Mouse (Mus musculus) CH12.LX (cell line): Measurements from ENCODE around the gene Mfap2. TPM values are rescaled to one million over a fixed set of nuclear protein-coding genes. Genes with fewer than 3 reads are reported as not detected.

Experiments used
- DNase-seq: peaks from one replicate; pipeline ENCODE4 v3.0.0-alpha.2; 2013; ENCODE audit errors: extremely low read depth
- H3K27ac ChIP-seq: 2 replicates; pipeline ENCODE4 v1.5.1; 2012; ENCODE audit warnings: low read depth, mild to moderate bottlenecking, control low read depth, moderate library complexity; ENCODE audit not compliant: insufficient read depth
- H3K27me3 ChIP-seq: replicated peaks from 2 replicates; pipeline ENCODE3; 2012; ENCODE audit warnings: inconsistent platforms
- H3K36me3 ChIP-seq, 2 experiments: replicated peaks in 1 of 2; 2 replicates each; pipeline versions ENCODE3 to v1.6.1; 2012; ENCODE audit warnings: inconsistent platforms in 1 of 2, low read length in 1 of 2, mild to moderate bottlenecking in 1 of 2, mixed read lengths in 1 of 2, moderate library complexity in 1 of 2; ENCODE audit not compliant: control insufficient read depth in 1 of 2, insufficient read depth in 1 of 2
- H3K4me1 ChIP-seq, 2 experiments: 2 replicates each; pipeline ENCODE4 v1.6.1; 2012; ENCODE audit warnings: inconsistent platforms in 1 of 2, moderate library complexity in 1 of 2; ENCODE audit not compliant: insufficient read depth in 2 of 2, control insufficient read depth in 1 of 2
- H3K4me2 ChIP-seq: 2 replicates; pipeline ENCODE4 v1.6.1; 2012; ENCODE audit warnings: low read depth, mild to moderate bottlenecking, control low read depth; ENCODE audit not compliant: poor library complexity, insufficient read depth, severe bottlenecking
- H3K4me3 ChIP-seq, 3 experiments: fragments of 150-350 bp in 1 of 3; sonication (generic) in 1 of 3; replicated peaks in 1 of 3; 2 replicates each; pipeline versions ENCODE3 to v1.5.1; 2011 to 2012; ENCODE audit warnings: low read depth in 2 of 3, low read length in 2 of 3, mild to moderate bottlenecking in 2 of 3, moderate library complexity in 2 of 3, control low read depth in 1 of 3, improper control_type of control experiment in 1 of 3, inconsistent platforms in 1 of 3, mixed read lengths in 1 of 3; ENCODE audit not compliant: poor library complexity in 1 of 3
- H3K79me2 ChIP-seq: replicated peaks from 2 replicates; pipeline ENCODE4 v1.6.1; 2012; ENCODE audit warnings: mild to moderate bottlenecking, moderate library complexity; ENCODE audit not compliant: control insufficient read depth, poor library complexity, insufficient read depth, severe bottlenecking; ENCODE audit errors: extremely low read depth
- H3K9ac ChIP-seq: 2 replicates; pipeline ENCODE4 v1.6.1; 2012; ENCODE audit warnings: low read depth, mild to moderate bottlenecking, control low read depth, moderate library complexity; ENCODE audit not compliant: insufficient read depth
- H3K9me3 ChIP-seq: replicated peaks from 2 replicates; pipeline ENCODE3; 2012; ENCODE audit warnings: low read length, inconsistent platforms, mixed read lengths
- BHLHE40 ChIP-seq: IDR thresholded peaks from 2 replicates; pipeline ENCODE4 v1.6.1; 2011; ENCODE audit warnings: mild to moderate bottlenecking, low read depth, low read length, improper control_type of control experiment
- CTCF ChIP-seq, 2 experiments: IDR thresholded peaks in 1 of 2; conservative IDR thresholded peaks in 1 of 2; 2 replicates each; pipeline ENCODE4 v1.5.1; 2011 to 2012; ENCODE audit warnings: low read depth in 2 of 2, low read length in 2 of 2, improper control_type of control experiment in 1 of 2, inconsistent platforms in 1 of 2, mild to moderate bottlenecking in 1 of 2, moderate library complexity in 1 of 2
- ETS1 ChIP-seq: conservative IDR thresholded peaks from 2 replicates; pipeline ENCODE4 v1.6.1; 2012; ENCODE audit warnings: low read depth, mild to moderate bottlenecking, inconsistent platforms, low read length, improper control_type of control experiment, moderate library complexity
- GABPA ChIP-seq: IDR thresholded peaks from 2 replicates; pipeline ENCODE4 v1.6.1; 2012; ENCODE audit warnings: low read depth, low read length, improper control_type of control experiment, inconsistent platforms; ENCODE audit not compliant: insufficient replicate concordance
- HCFC1 ChIP-seq: IDR thresholded peaks from 2 replicates; pipeline ENCODE4 v1.6.1; 2012; ENCODE audit warnings: low read depth, mild to moderate bottlenecking, inconsistent platforms, low read length, improper control_type of control experiment
- IRF4 ChIP-seq: IDR thresholded peaks from 2 replicates; pipeline ENCODE4 v1.6.1; 2014; ENCODE audit warnings: low read depth, mild to moderate bottlenecking, inconsistent platforms, low read length, improper control_type of control experiment
- JUND ChIP-seq: conservative IDR thresholded peaks from 2 replicates; pipeline ENCODE4 v1.6.1; 2011; ENCODE audit warnings: low read depth, low read length, improper control_type of control experiment
- KAT2A ChIP-seq: IDR thresholded peaks from 2 replicates; pipeline ENCODE4 v1.6.1; 2012; ENCODE audit warnings: low read length, improper control_type of control experiment, inconsistent platforms; ENCODE audit not compliant: insufficient replicate concordance
- MAX ChIP-seq: IDR thresholded peaks from 2 replicates; pipeline ENCODE4 v1.6.1; 2011; ENCODE audit warnings: low read length, improper control_type of control experiment
- MEF2A ChIP-seq: IDR thresholded peaks from 2 replicates; pipeline ENCODE4 v1.6.1; 2014; ENCODE audit warnings: low read depth, mild to moderate bottlenecking, inconsistent platforms, low read length, improper control_type of control experiment, borderline replicate concordance
- MXI1 ChIP-seq: IDR thresholded peaks from 2 replicates; pipeline ENCODE4 v1.6.1; 2011; ENCODE audit warnings: mild to moderate bottlenecking, low read depth, low read length, improper control_type of control experiment
- MYC ChIP-seq: IDR thresholded peaks from 2 replicates; pipeline ENCODE4 v1.6.1; 2011; ENCODE audit warnings: low read depth, mild to moderate bottlenecking, improper control_type of control experiment, low read length
- NRF1 ChIP-seq: IDR thresholded peaks from 2 replicates; pipeline ENCODE4 v1.6.1; 2014; ENCODE audit warnings: low read depth, mild to moderate bottlenecking, inconsistent platforms, low read length, improper control_type of control experiment, moderate library complexity
- PAX5 ChIP-seq: IDR thresholded peaks from 2 replicates; pipeline ENCODE4 v1.6.1; 2012; ENCODE audit warnings: low read length, inconsistent platforms, mixed read lengths
- POLR2AphosphoS2 ChIP-seq: IDR thresholded peaks from 2 replicates; pipeline ENCODE4 v1.6.1; 2011; ENCODE audit warnings: low read depth, low read length, improper control_type of control experiment
- RAD21 ChIP-seq: IDR thresholded peaks from 2 replicates; pipeline ENCODE4 v1.6.1; 2011; ENCODE audit warnings: low read depth, mild to moderate bottlenecking, low read length, improper control_type of control experiment, moderate library complexity
- RCOR1 ChIP-seq: conservative IDR thresholded peaks from 2 replicates; pipeline ENCODE4 v1.6.1; 2012; ENCODE audit warnings: low read depth, mild to moderate bottlenecking, inconsistent platforms, low read length, improper control_type of control experiment
- SMC3 ChIP-seq: IDR thresholded peaks from 2 replicates; pipeline ENCODE4 v1.6.1; 2011; ENCODE audit warnings: low read depth, low read length, improper control_type of control experiment
- TBP ChIP-seq: conservative IDR thresholded peaks from 2 replicates; pipeline ENCODE4 v1.6.1; 2011; ENCODE audit warnings: low read depth, low read length, improper control_type of control experiment
- TCF12 ChIP-seq: IDR thresholded peaks from 2 replicates; pipeline ENCODE4 v1.6.1; 2014; ENCODE audit warnings: low read depth, mild to moderate bottlenecking, inconsistent platforms, low read length, improper control_type of control experiment
- USF1 ChIP-seq: IDR thresholded peaks from 2 replicates; pipeline ENCODE4 v1.6.1; 2014; ENCODE audit warnings: low read depth, mild to moderate bottlenecking, inconsistent platforms, low read length, improper control_type of control experiment
- USF2 ChIP-seq: conservative IDR thresholded peaks from 2 replicates; pipeline ENCODE4 v1.6.1; 2011; ENCODE audit warnings: low read depth, low read length, improper control_type of control experiment
- ZC3H11A ChIP-seq: IDR thresholded peaks from 2 replicates; pipeline ENCODE4 v1.6.1; 2012; ENCODE audit warnings: low read depth, mild to moderate bottlenecking, inconsistent platforms, low read length, improper control_type of control experiment
- ZMIZ1 ChIP-seq: IDR thresholded peaks from 2 replicates; pipeline ENCODE4 v1.6.1; 2012; ENCODE audit warnings: low read depth, mild to moderate bottlenecking, inconsistent platforms, low read length, improper control_type of control experiment
- dilution Hi-C: fragments of 300-500 bp; cut with MboI; formaldehyde crosslinking; loops from 2 replicates; pipeline ENCODE4 v1.14.3; 2020; ENCODE audit warnings: low sequenced_read_pairs; ENCODE audit not compliant: extremely low pct_unique_long_range_greater_than_20kb, extremely low pct_ligation_motif_present
- in situ Hi-C: fragments of 300-500 bp; cut with MboI; formaldehyde crosslinking; loops from 3 replicates; pipeline ENCODE4 v1.14.3; 2019; ENCODE audit warnings: low sequenced_read_pairs, low pct_ligation_motif_present, low pct_unique_long_range_greater_than_20kb, mixed read lengths
- polyA plus RNA-seq: library from polyadenylated mRNA; unstranded; fragments of >175 nt; gene quantifications from 2 replicates; pipeline ENCODE4 v1.2.1, GENCODE M21; 2012; ENCODE audit warnings: low read depth; ENCODE audit not compliant: insufficient read length
- total RNA-seq, 2 experiments: library from RNA; depleted of rRNA; stranded (reverse); fragments of 300-350 nt in 1 of 2; fragments of >200 nt in 1 of 2; gene quantifications; 2 replicates each; pipeline ENCODE4 v1.2.3; 2012 to 2014

Mfap2 gene
- total and polyA plus RNA-seq, 3 experiments: not detected

- Histone ChIP-seq H3K4me3 (no peak overlapping the region), H3K36me3 (peaks cover 8 to 46% of the 10 kb centered on the region in 2 experiments)
- TF ChIP-seq MEF2A: no peak
- TF ChIP-seq MAX: no peak
- no peak for TF ChIP-seq KAT2A
- TF ChIP-seq CTCF (conservative IDR thresholded peaks at IDR 0.05 in 1 of 2, IDR thresholded peaks at IDR 0.05 in 1 of 2; ENCODE audit: low read depth in 2 of 2, low read length in 2 of 2): no peak
- TF ChIP-seq IRF4: no peak
- TF ChIP-seq HCFC1: no peak
- no peak for TF ChIP-seq BHLHE40
- no peak for TF ChIP-seq NRF1
- TF ChIP-seq ZMIZ1: no peak
- TF ChIP-seq JUND: no peak
- TF ChIP-seq PAX5: no peak
- TF ChIP-seq USF1: no peak
- no peak for TF ChIP-seq RCOR1
- no peak for TF ChIP-seq MXI1
- TF ChIP-seq USF2: no peak
- no peak for TF ChIP-seq TBP
- no peak for TF ChIP-seq SMC3
- no peak for TF ChIP-seq ETS1
- TF ChIP-seq POLR2AphosphoS2: no peak
- TF ChIP-seq ZC3H11A: no peak
- TF ChIP-seq, all 38 proteins: peak for 0
- peaks cover 16% of the 10 kb centered on the region for H3K79me2 ChIP-seq
- H3K27ac ChIP-seq: no peak overlapping the region
- in situ Hi-C loops: no loop called here
- dilution Hi-C loops: no loop called here
- H3K27me3 ChIP-seq: peaks cover 9% of the 10 kb centered on the region
- H3K9me3 ChIP-seq: no peaks in the 10 kb centered on the region
- H3K4me2 ChIP-seq: no peak overlapping the region
- H3K9ac ChIP-seq: no peak overlapping the region
- peaks cover 14 to 44% of the 10 kb centered on the region in 2 experiments for H3K4me1 ChIP-seq
- DNase-seq: no peak
Measured at GRCm38 (mm10) chr4:140963941-140964597, 46.1 kb upstream of the Mfap2 start.

- in situ Hi-C loops (no loop called here), dilution Hi-C loops (no loop called here)
- Histone ChIP-seq H3K4me1 (peaks cover 14 to 44% of the 10 kb centered on the region in 2 experiments), H3K9me3 (no peaks in the 10 kb centered on the region), H3K9ac (peak overlapping the region; percentile 31; the same call in 1 of the 2 replicates), H3K27me3 (peaks cover 4% of the 10 kb centered on the region), H3K4me3 (peak overlapping the region in 1 of 3 experiments; percentile 16), H3K27ac (peak overlapping the region; percentile 14; the same call in 1 of the 2 replicates), H3K4me2 (peak overlapping the region; percentile 48), H3K36me3 (peaks cover 8 to 52% of the 10 kb centered on the region in 2 experiments), H3K79me2 (peaks cover 16% of the 10 kb centered on the region)
- TF ChIP-seq TCF12 (0 out of 2 replicates have a peak, but pooled peaks have one; percentile 44), MAX (no peak), BHLHE40 (no peak), CTCF (conservative IDR thresholded peaks at IDR 0.05 in 1 of 2, IDR thresholded peaks at IDR 0.05 in 1 of 2; ENCODE audit: low read depth in 2 of 2, low read length in 2 of 2) (peak; percentile 84 to 95), SMC3 (peak; percentile 91), RAD21 (peak; percentile 65), MXI1 (no peak), RCOR1 (no peak), GABPA (no peak), MYC (peak; percentile 80), ZC3H11A (no peak; the same call in 1 of the 2 replicates)
- DNase-seq: peak; percentile 79
Measured at GRCm38 (mm10) chr4:140964620-140965019, 45.6 kb upstream of the Mfap2 start.
